Mouse (Mus musculus): ENCODE results near the gene Slc45a1.

GRCm38 (mm10) chr4:150588300-150588621 is 63.7 kb downstream of the Slc45a1 start:
- TF ChIP-seq E2F4 (IDR thresholded peaks at IDR 0.05; ENCODE audit: insufficient read depth) (no peak), TCF12 (IDR thresholded peaks at IDR 0.05; ENCODE audit: insufficient read depth, poor library complexity, severe bottlenecking) (no peak), POLR2A (IDR thresholded peaks at IDR 0.05; ENCODE audit: insufficient read length, low read depth) (no peak), POLR2AphosphoS2 (IDR thresholded peaks at IDR 0.05; ENCODE audit: insufficient read length, low read depth) (no peak), MAX (IDR thresholded peaks at IDR 0.05; ENCODE audit: low read depth) (no peak), MYOG (IDR thresholded peaks at IDR 0.05; ENCODE audit: control insufficient read depth in 1 of 3, insufficient read depth in 1 of 3, insufficient read length in 2 of 3, low read depth in 2 of 3) (no peak), MYOD1 (IDR thresholded peaks at IDR 0.05; ENCODE audit: control insufficient read depth in 1 of 3, insufficient read length in 2 of 3, low read depth in 2 of 3) (no peak), REST (IDR thresholded peaks at IDR 0.05; ENCODE audit: insufficient read depth, insufficient read length) (no peak), USF1 (IDR thresholded peaks at IDR 0.05; ENCODE audit: low read depth) (no peak), CEBPB (IDR thresholded peaks at IDR 0.05; ENCODE audit: insufficient read depth, poor library complexity, severe bottlenecking) (no peak), SRF (IDR thresholded peaks at IDR 0.05; ENCODE audit: control insufficient read depth, insufficient read length, low read depth) (no peak), TCF3 (IDR thresholded peaks at IDR 0.05; ENCODE audit: insufficient read length, low read depth) (no peak)

Data from myocyte (in vitro differentiated cells).